Mouse (Mus musculus) testis, postnatal 10 days (tissue): ENCODE measurements around the gene Prrt2.

Experiments used
- DNase-seq: peaks from one replicate; pipeline ENCODE4 v3.0.0; 2021; ENCODE audit warnings: low spot score

The Prrt2 gene

GRCm38 (mm10) chr7:127020031-127020430, 980 bp downstream of the Prrt2 start:
- DNase-seq, result no peak

GRCm38 (mm10) chr7:127019306-127019960, 1.6 kb downstream of the Prrt2 start:
- DNase-seq, result no peak

GRCm38 (mm10) chr7:127018416-127019305, 2.4 kb downstream of the Prrt2 start:
- no peak for DNase-seq

GRCm38 (mm10) chr7:127017950-127018345, 3.1 kb downstream of the Prrt2 start:
- DNase-seq, result no peak

- peak; percentile 96 for DNase-seq
Measured at GRCm38 (mm10) chr7:127016971-127017949, 3.8 kb downstream of the Prrt2 start, which contains the start of gene Pagr1a. TSS of gene Pagr1a (minus strand) at chr7:127017352.

GRCm38 (mm10) chr7:127016486-127016938, 4.5 kb downstream of the Prrt2 start:
- peak; percentile 69 for DNase-seq

- DNase-seq, result no peak
Measured at GRCm38 (mm10) chr7:127016481-127016485, 4.7 kb downstream of the Prrt2 start, which contains the start of gene Pagr1b. TSS of gene Pagr1b (minus strand) at chr7:127016484.

- DNase-seq, result no peak
Measured at GRCm38 (mm10) chr7:127016081-127016480, 4.9 kb downstream of the Prrt2 start.

GRCm38 (mm10) chr7:127014993-127015392, 6.0 kb downstream of the Prrt2 start:
- DNase-seq, result no peak

- peak; percentile 76 for DNase-seq
Measured at GRCm38 (mm10) chr7:127014320-127014719, 6.7 kb downstream of the Prrt2 start, which contains the start of gene Mvp. TSS of gene Mvp (minus strand) at chr7:127014621.

- no peak for DNase-seq
Measured at GRCm38 (mm10) chr7:127013385-127013784, 7.6 kb downstream of the Prrt2 start.

- DNase-seq, result no peak
Measured at GRCm38 (mm10) chr7:127012845-127013244, 8.2 kb downstream of the Prrt2 start.

GRCm38 (mm10) chr7:127012374-127012773, 8.6 kb downstream of the Prrt2 start:
- DNase-seq, result no peak

GRCm38 (mm10) chr7:127011717-127012116, 9.3 kb downstream of the Prrt2 start:
- no peak for DNase-seq

- no peak for DNase-seq
Measured at GRCm38 (mm10) chr7:127011051-127011450, 10.0 kb downstream of the Prrt2 start.

- DNase-seq, result peak; percentile 44
Measured at GRCm38 (mm10) chr7:127009307-127010085, 11.5 kb downstream of the Prrt2 start.

GRCm38 (mm10) chr7:127008239-127009019, 12.6 kb downstream of the Prrt2 start:
- DNase-seq, result peak; percentile 76

- no peak for DNase-seq
Measured at GRCm38 (mm10) chr7:127007313-127008024, 13.5 kb downstream of the Prrt2 start.

- no peak for DNase-seq
Measured at GRCm38 (mm10) chr7:127004122-127004875, 16.7 kb downstream of the Prrt2 start.
